Mouse (Mus musculus): ENCODE measurements at regions not wholly inside any gene's neighbourhood (a gene's known extent, or its start where the extent isn't known, plus 50 kb on each side); places are given as distances from the start of the nearest gene placed in this dataset.

- no peak for DNase-seq
Measured at GRCm38 (mm10) chr17:89592826-89593225, 317.4 kb downstream of the Gm10184 start.

- DNase-seq: no peak
Measured at GRCm38 (mm10) chr17:89559506-89559905, 350.7 kb downstream of the Gm10184 start.

GRCm38 (mm10) chr17:89554754-89555153 lies 354.3 kb upstream of the Fshr start:
- no peak for DNase-seq

- DNase-seq: no peak
Measured at GRCm38 (mm10) chr17:89553597-89553996, 353.1 kb upstream of the Fshr start.

DNA sequence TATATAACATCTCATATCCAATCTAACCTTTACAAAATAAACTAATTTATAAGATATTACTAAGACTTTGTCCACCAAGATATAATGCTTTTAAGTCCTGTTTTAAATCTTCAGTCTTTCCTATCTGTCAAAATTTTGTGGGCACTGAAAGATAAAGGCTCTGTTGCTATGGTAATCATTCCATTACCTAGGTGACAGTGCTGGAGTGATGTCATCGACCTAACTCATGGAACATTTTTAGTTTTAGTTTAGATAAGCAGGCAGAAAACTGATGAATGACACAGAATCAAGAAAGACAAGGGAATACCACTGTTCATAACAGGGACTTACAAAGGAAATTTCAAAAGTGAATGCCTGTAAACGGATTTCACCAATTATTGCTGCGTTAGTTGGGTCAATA lies 350.3 kb upstream of the Fshr start:
- DNase-seq: no peak

DNA sequence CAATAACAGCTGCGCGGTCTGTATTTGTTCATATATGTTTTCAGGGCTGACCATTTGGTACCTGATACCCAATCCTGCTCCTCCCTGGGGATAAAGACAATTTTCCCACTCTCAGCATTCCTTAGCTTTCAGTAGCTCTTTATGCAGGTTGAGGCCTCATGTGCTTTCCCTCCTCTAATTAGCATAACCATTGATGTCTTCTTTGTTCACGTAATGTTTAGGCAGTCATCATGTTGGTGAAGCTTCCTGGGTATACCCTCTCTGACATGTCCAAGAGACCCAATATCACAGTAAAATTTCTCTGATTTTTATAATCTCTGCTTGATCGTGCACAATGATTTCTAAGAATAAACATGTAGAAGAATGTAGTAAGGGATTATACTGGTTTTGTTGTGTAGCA lies 321.4 kb upstream of the Fshr start:
- no peak for DNase-seq

DNA sequence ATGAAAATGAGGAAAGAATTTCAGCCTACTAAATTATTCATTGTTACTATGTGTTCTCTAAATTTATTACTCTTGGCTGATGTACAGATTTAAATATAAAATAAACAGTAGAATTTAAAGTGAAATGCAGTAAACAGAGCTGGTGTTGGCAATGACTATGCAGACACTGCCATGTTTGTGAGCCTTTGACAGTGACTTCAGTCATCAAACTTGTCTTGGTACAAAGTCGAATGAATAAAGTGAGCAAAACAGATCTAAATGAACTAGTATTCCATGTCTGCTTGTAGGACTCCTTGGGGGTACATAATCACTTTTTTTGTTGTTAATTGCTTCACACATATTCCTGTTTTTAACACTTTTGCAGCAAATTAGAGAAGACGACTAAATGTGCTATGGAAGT lies 318.9 kb upstream of the Fshr start:
- no peak for DNase-seq

- DNase-seq: no peak
Measured at GRCm38 (mm10) chr17:89505288-89505687, 304.8 kb upstream of the Fshr start.

DNA sequence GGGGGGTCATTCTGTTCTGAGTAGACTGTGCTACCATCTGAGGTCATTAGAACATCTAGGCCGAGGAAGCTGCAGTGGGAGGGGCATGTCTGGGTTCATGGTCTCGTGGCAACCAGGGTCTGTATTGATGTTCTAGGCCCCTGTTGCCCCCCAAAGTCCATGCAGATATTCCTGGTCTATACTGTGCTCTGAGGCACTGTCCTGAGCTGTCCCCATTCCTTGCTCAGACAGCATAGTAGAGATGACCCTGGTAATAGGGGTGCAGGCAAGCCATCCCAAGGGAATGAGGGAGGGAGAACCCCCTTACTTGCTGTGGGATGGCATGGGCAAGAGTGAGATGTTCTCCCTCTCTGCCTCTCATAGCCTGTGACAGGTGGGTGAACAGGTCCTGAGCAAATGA lies 293.1 kb upstream of the Fshr start:
- DNase-seq: no peak

DNA sequence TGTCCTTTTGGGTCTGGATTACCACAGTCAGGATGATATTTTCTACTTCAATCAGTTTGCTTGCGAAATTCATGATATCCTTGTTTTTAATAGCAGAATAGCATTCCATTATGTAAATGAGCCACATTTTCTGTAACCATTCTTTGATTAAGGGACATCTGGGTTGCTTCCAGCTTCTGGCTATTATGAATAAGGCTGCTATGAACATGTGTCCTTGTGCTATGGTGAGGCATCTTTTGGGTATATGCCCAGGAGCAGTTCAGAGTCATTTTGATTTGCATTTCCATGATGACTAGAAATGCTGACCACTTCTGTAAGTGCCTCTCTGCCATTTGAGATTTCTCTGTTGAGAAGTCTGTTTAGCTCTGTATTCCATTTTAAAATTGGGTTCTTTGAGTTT lies 266.0 kb upstream of the Fshr start:
- peak; percentile 28 for DNase-seq

DNA sequence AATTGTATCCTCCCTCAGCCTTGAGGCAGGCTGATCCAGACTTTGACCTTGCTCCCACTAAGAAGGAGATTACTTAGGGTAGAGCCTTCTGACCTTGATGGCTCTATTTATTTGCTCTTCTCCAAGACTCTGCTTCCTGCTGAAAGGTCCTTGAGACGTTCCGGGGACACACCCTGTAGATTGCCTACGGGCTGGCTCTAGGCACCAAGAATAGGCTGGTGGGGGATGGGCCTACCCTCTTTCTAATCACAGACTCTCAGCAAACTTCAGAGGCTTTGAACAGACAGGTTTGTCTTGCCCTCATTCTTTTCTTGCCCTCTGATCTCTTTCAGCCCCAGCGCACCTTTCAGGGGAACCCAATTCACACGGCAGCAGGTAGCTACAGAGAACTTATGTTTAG lies 265.4 kb upstream of the Fshr start:
- DNase-seq: no peak

DNA sequence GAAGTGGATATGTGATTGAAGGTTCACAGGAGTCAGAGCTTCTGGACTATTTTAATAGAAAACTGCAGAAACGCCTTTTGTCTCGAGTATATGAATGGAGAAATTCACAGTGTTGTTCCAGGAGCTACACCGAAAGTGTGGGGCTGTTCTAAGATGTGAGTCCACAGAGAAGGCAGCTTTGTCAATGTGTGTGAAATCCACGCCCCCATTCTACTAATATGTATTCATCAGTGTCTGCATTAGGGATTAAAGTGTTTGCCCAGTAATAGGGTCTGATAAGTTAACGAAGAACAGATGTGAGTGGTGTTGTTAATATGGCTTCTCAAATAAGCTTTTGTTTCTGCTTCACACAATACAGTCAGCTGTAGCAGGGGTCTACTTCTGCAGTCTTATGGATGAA lies 260.0 kb upstream of the Fshr start:
- DNase-seq: no peak

DNA sequence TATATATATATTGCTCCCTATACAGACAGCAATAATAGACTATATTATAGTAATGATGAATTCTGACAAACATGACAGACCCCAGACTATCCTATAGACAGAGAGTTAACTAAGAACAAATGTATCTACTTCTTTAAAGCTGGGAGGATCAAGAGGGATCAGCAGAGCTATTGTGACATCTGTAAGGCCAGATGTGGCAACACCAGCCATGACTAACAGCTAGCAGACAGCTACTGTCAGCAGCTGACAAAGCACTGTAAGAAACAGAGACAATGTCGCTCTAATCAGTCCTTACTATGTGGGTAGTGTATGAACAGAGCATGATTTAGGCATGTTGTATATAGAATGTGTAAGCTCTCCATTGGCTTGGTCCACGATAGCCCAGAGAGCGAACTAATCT lies 253.8 kb upstream of the Fshr start:
- peak; percentile 36 for DNase-seq

DNA sequence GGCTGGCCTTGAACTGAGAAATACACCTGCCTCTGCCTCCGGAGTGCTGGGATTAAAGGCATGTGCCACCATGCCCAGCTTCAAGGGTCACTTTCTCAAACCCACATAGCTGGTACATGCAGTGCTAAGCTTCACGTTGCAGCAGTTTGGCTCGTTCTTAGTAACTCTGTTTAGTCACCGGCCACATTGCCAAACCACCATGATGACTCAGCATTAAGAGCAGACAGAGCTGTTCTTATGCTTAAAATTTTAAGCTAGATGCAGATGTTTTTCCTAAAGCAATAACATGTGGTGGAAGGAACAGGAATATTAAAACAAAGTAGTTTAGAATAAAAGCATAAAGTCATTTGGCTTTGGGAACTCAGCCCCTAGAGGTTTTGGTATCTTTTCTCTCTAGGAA lies 250.2 kb upstream of the Fshr start:
- peak; percentile 53 for DNase-seq

- DNase-seq: no peak
Measured at GRCm38 (mm10) chr17:89449391-89449790, 248.9 kb upstream of the Fshr start.

DNA sequence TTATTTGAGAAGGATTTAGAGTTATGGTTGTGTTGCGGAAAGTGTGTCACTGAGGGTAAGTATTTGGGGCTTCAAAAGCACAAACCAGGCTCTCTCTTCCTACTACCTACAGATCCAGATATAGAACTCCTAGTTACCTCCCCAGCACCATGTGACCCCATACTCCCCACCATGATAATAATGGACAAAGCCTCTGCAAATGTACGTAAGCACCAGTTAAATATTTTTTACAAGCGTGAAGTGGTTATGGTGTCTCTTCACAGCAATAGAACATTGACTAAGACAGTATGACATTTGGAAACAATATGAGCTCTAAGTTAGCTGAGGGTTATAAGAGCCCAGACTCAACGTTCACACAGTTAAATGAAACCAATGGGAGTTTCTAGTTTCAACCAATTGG lies 233.8 kb upstream of the Fshr start:
- DNase-seq: no peak

DNA sequence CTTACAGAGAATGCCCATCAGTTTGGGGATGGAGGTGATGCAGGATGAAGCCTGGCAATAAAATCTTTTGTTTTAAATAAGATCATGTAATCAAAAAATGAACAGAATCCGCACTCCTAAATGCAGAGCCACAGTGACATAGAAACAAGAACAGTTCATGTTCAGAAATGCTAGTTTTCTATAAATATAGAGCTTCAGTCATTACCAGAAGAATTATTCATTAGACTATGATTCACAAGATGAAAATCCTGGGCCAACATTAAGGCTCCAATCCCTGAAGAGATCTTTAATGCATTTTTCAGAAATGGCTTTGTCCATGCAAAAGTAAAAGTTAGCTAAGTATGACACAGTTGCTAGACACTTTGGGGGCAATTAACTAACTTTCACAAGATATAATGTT lies 209.6 kb upstream of the Fshr start:
- no peak for DNase-seq

GRCm38 (mm10) chr17:89405589-89405988 lies 205.1 kb upstream of the Fshr start:
- no peak for DNase-seq

- DNase-seq: no peak
Measured at GRCm38 (mm10) chr17:89357241-89357640, 156.8 kb upstream of the Fshr start.

DNA sequence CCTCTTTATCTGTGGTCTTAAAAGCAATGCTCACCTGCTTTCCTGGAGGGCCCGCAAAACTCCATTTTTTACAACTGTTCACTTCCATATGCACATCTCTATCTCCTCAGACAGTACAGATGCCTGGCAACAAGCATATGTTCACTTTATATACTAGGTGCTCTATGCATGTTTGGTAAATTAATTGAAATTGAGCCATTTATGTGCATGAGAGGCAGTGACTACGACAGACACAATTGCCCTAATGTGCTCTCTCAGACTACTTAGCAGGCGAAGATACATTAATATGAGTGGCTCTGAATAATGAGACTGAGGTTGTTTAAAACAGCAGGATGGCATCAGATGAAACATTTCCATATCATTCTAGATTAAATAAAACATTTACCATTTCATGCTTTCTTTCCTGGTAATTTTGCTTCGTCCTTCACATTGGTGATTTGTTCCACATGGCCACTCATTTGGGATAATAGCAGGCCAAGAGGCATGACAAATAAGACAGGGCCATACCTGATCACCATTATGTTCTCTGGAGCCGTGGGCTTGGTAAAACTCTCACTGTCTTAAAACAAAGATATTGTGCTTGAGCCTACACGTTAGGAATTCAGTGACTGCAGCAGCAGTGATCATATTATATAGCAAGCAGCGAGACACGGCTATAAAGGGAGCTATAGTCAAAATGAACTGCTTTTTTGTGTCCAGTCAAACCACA lies 140.2 kb upstream of the Fshr start:
- no peak for DNase-seq

- no peak for DNase-seq
Measured at GRCm38 (mm10) chr17:89319602-89320288, 119.3 kb upstream of the Fshr start.

GRCm38 (mm10) chr17:89318356-89318755 lies 117.9 kb upstream of the Fshr start:
- DNase-seq: no peak

- DNase-seq: no peak
Measured at GRCm38 (mm10) chr17:89311133-89311532, 110.7 kb upstream of the Fshr start.

- no peak for DNase-seq
Measured at GRCm38 (mm10) chr17:89301325-89301724, 100.8 kb upstream of the Fshr start.
